Mouse (Mus musculus) limb, embryonic 13.5 days (tissue): ENCODE results near the gene E130114P18Rik. TPM values are rescaled to one million over a fixed set of nuclear protein-coding genes. Genes with fewer than 3 reads are reported as not detected.

ENCODE experiments used
- ATAC-seq: fragments of 200-750 bp; cut with Nextera tagmentation; 2 replicates; pipeline ENCODE4 v1.8.0; 2017; ENCODE audit warnings: low read depth, moderate number of reproducible peaks, moderate TSS enrichment; ENCODE audit not compliant: low FRiP score
- H3K27ac ChIP-seq: fragments of 300-500 bp; sonication (generic); 2 replicates; pipeline ENCODE4 v1.5.1; 2015; ENCODE audit warnings: inconsistent platforms, mild to moderate bottlenecking, moderate library complexity
- H3K27me3 ChIP-seq: fragments of 300-500 bp; sonication (generic); 2 replicates; pipeline ENCODE4 v1.6.1; 2015; ENCODE audit warnings: mild to moderate bottlenecking, inconsistent platforms
- H3K36me3 ChIP-seq: fragments of 300-500 bp; sonication (generic); 2 replicates; pipeline ENCODE4 v1.6.1; 2015; ENCODE audit warnings: inconsistent platforms, mild to moderate bottlenecking, moderate library complexity
- H3K4me1 ChIP-seq: fragments of 300-500 bp; sonication (generic); 2 replicates; pipeline ENCODE4 v1.6.1; 2015; ENCODE audit warnings: inconsistent platforms
- H3K4me2 ChIP-seq: fragments of 300-500 bp; sonication (generic); replicated peaks from 2 replicates; pipeline ENCODE4 v1.6.1; 2015; ENCODE audit warnings: inconsistent platforms, mild to moderate bottlenecking, moderate library complexity
- H3K4me3 ChIP-seq: fragments of 300-500 bp; sonication (generic); 2 replicates; pipeline ENCODE4 v1.5.1; 2015; ENCODE audit warnings: moderate library complexity, mild to moderate bottlenecking, inconsistent platforms
- H3K9ac ChIP-seq: fragments of 300-500 bp; sonication (generic); 2 replicates; pipeline ENCODE4 v1.6.1; 2015; ENCODE audit warnings: mild to moderate bottlenecking, inconsistent platforms
- H3K9me3 ChIP-seq: fragments of 300-500 bp; sonication (generic); 2 replicates; pipeline ENCODE4 v1.6.1; 2016; ENCODE audit warnings: inconsistent platforms
- WGBS: fragments of 180-500 bp; shearing (Covaris S2); methylation state at CpG from one replicate; pipeline ENCODE4 v1.1.7; 2015; 5-methylcytosine and 5-hydroxymethylcytosine counted together
- polyA plus RNA-seq: library from polyadenylated mRNA; unstranded; fragments of >200 nt; fragmentation: Nextera tagmentation; extraction: Ambion mirVana; gene quantifications from 2 replicates; pipeline ENCODE4 v1.2.1, GENCODE M21; 2015

Gene E130114P18Rik
- polyA plus RNA-seq, 1 experiment from 2014 or later: 3.7 TPM

- no peak for ATAC-seq
- peak overlapping the region; percentile 80 for H3K4me2 ChIP-seq
- peak overlapping the region; percentile 30 for H3K4me3 ChIP-seq
- H3K9ac ChIP-seq: 0 out of 2 replicates have a peak overlapping the region, but pooled peaks have one; percentile 19
- H3K27ac ChIP-seq: no peak overlapping the region
- H3K27me3 ChIP-seq: no peaks in the 10 kb centered on the region
- 62% methylated on average over 7 of the region's 7 CpGs for WGBS
- peaks cover 47% of the 10 kb centered on the region for H3K4me1 ChIP-seq
- peaks cover 33% of the 10 kb centered on the region for H3K36me3 ChIP-seq
- H3K9me3 ChIP-seq: no peaks in the 10 kb centered on the region
Observed at GRCm38 (mm10) chr4:97780666-97781435, 3.0 kb upstream of the E130114P18Rik start.

GRCm38 (mm10) chr4:97780024-97780423 lies 2.1 kb upstream of the E130114P18Rik start:
- WGBS: 22% methylated on average over 7 of the region's 7 CpGs
- H3K36me3 ChIP-seq: peaks cover 26% of the 10 kb centered on the region
- peaks cover 43% of the 10 kb centered on the region for H3K4me1 ChIP-seq
- H3K9me3 ChIP-seq: no peaks in the 10 kb centered on the region
- ATAC-seq: no peak
- no peaks in the 10 kb centered on the region for H3K27me3 ChIP-seq
- peak overlapping the region; percentile 80 for H3K4me2 ChIP-seq
- H3K27ac ChIP-seq: peak overlapping the region; percentile 99; the same call in 1 of the 2 replicates
- peak overlapping the region; percentile 97 for H3K4me3 ChIP-seq
- peak overlapping the region; percentile 100 for H3K9ac ChIP-seq

- H3K4me1 ChIP-seq: peaks cover 41% of the 10 kb centered on the region
- 4% methylated on average over 18 of the region's 18 CpGs for WGBS
- peak overlapping the region; percentile 97 for H3K4me3 ChIP-seq
- peak overlapping the region; percentile 100 for H3K9ac ChIP-seq
- H3K9me3 ChIP-seq: no peaks in the 10 kb centered on the region
- no peaks in the 10 kb centered on the region for H3K27me3 ChIP-seq
- H3K4me2 ChIP-seq: peak overlapping the region; percentile 80
- peak overlapping the region; percentile 99 for H3K27ac ChIP-seq
- ATAC-seq: no peak
- H3K36me3 ChIP-seq: peaks cover 18% of the 10 kb centered on the region
Observed at GRCm38 (mm10) chr4:97779003-97779930, 1.4 kb upstream of the E130114P18Rik start.

- H3K4me2 ChIP-seq: peak overlapping the region; percentile 80
- peaks cover 9% of the 10 kb centered on the region for H3K36me3 ChIP-seq
- peak overlapping the region; percentile 97 for H3K4me3 ChIP-seq
- H3K27me3 ChIP-seq: no peaks in the 10 kb centered on the region
- H3K9ac ChIP-seq: peak overlapping the region; percentile 100
- ATAC-seq: no peak
- under 1% methylated on average over 89 of the region's 94 CpGs for WGBS
- no peaks in the 10 kb centered on the region for H3K9me3 ChIP-seq
- H3K4me1 ChIP-seq: peaks cover 40% of the 10 kb centered on the region
- peak overlapping the region; percentile 99 for H3K27ac ChIP-seq
Observed at GRCm38 (mm10) chr4:97778211-97779002, 529 bp upstream of the E130114P18Rik start.

- Histone ChIP-seq H3K9ac (peak overlapping the region; percentile 100), H3K27me3 (no peaks in the 10 kb centered on the region), H3K27ac (peak overlapping the region; percentile 99), H3K9me3 (no peaks in the 10 kb centered on the region), H3K4me2 (peak overlapping the region; percentile 80), H3K36me3 (no peaks in the 10 kb centered on the region), H3K4me1 (peaks cover 32% of the 10 kb centered on the region), H3K4me3 (peak overlapping the region; percentile 97)
- under 1% methylated on average over 55 of the region's 77 CpGs for WGBS
- ATAC-seq: peak; percentile 42
Observed at GRCm38 (mm10) chr4:97777081-97777705, 685 bp downstream of the E130114P18Rik start.

- Histone ChIP-seq H3K9ac (peak overlapping the region; percentile 100), H3K27ac (peak overlapping the region; percentile 99), H3K4me1 (peaks cover 34% of the 10 kb centered on the region), H3K4me2 (peak overlapping the region; percentile 80), H3K9me3 (no peaks in the 10 kb centered on the region), H3K4me3 (peak overlapping the region; percentile 97), H3K36me3 (no peaks in the 10 kb centered on the region), H3K27me3 (no peaks in the 10 kb centered on the region)
- no peak for ATAC-seq
- under 1% methylated on average over 10 of the region's 10 CpGs for WGBS
Observed at GRCm38 (mm10) chr4:97776388-97777080, 1.3 kb downstream of the E130114P18Rik start.

- peak overlapping the region; percentile 97 for H3K4me3 ChIP-seq
- H3K27me3 ChIP-seq: no peaks in the 10 kb centered on the region
- H3K4me1 ChIP-seq: peaks cover 32% of the 10 kb centered on the region
- H3K9me3 ChIP-seq: no peaks in the 10 kb centered on the region
- H3K27ac ChIP-seq: peak overlapping the region; percentile 99
- H3K36me3 ChIP-seq: no peaks in the 10 kb centered on the region
- H3K9ac ChIP-seq: peak overlapping the region; percentile 73
- ATAC-seq: no peak
- H3K4me2 ChIP-seq: peak overlapping the region; percentile 80
- WGBS: 1% methylated on average over 14 of the region's 20 CpGs
Observed at GRCm38 (mm10) chr4:97775494-97776265, 2.2 kb downstream of the E130114P18Rik start.

GRCm38 (mm10) chr4:97775059-97775458 lies 2.8 kb downstream of the E130114P18Rik start:
- Histone ChIP-seq H3K9ac (peak overlapping the region; percentile 73), H3K4me1 (peaks cover 29% of the 10 kb centered on the region), H3K4me2 (peak overlapping the region; percentile 80)

GRCm38 (mm10) chr4:97774446-97774950 lies 3.4 kb downstream of the E130114P18Rik start:
- Histone ChIP-seq H3K27me3 (no peaks in the 10 kb centered on the region), H3K4me3 (peak overlapping the region; percentile 97), H3K9me3 (no peaks in the 10 kb centered on the region), H3K36me3 (no peaks in the 10 kb centered on the region), H3K4me2 (peak overlapping the region; percentile 80), H3K4me1 (peaks cover 27% of the 10 kb centered on the region), H3K9ac (peak overlapping the region; percentile 73), H3K27ac (peak overlapping the region; percentile 99)
- 6% methylated on average over 4 of the region's 4 CpGs for WGBS
- ATAC-seq: no peak

More at GRCm38 (mm10) chr4:97775059-97775458, 2.8 kb downstream of the E130114P18Rik start:
- no peaks in the 10 kb centered on the region for H3K9me3 ChIP-seq
- H3K27ac ChIP-seq: peak overlapping the region; percentile 99
- ATAC-seq: 0 out of 2 replicates have a peak, but pooled peaks have one; percentile 12
- H3K27me3 ChIP-seq: no peaks in the 10 kb centered on the region
- no peaks in the 10 kb centered on the region for H3K36me3 ChIP-seq
- WGBS: under 1% methylated on average over 13 of the region's 13 CpGs
- H3K4me3 ChIP-seq: peak overlapping the region; percentile 97

GRCm38 (mm10) chr4:97773791-97774190 lies 4.1 kb downstream of the E130114P18Rik start:
- peak overlapping the region; percentile 49 for H3K4me3 ChIP-seq
- 55% methylated on average over 2 of the region's 2 CpGs for WGBS

More at GRCm38 (mm10) chr4:97773791-97774190, 4.1 kb downstream of the E130114P18Rik start:
- no peaks in the 10 kb centered on the region for H3K9me3 ChIP-seq
- no peaks in the 10 kb centered on the region for H3K27me3 ChIP-seq
- no peak for ATAC-seq
- H3K4me1 ChIP-seq: peaks cover 27% of the 10 kb centered on the region
- H3K4me2 ChIP-seq: peak overlapping the region; percentile 66
- no peaks in the 10 kb centered on the region for H3K36me3 ChIP-seq
- no peak overlapping the region for H3K9ac ChIP-seq
- peak overlapping the region; percentile 63 for H3K27ac ChIP-seq
